Mouse (Mus musculus): Measurements from ENCODE around the gene Prdx2. TPM values are rescaled to one million over a fixed set of nuclear protein-coding genes. Genes with fewer than 3 reads are reported as not detected.

Gene Prdx2
- polyA plus RNA-seq (2017; shearing (Covaris generic)) = 266 TPM

DNA sequence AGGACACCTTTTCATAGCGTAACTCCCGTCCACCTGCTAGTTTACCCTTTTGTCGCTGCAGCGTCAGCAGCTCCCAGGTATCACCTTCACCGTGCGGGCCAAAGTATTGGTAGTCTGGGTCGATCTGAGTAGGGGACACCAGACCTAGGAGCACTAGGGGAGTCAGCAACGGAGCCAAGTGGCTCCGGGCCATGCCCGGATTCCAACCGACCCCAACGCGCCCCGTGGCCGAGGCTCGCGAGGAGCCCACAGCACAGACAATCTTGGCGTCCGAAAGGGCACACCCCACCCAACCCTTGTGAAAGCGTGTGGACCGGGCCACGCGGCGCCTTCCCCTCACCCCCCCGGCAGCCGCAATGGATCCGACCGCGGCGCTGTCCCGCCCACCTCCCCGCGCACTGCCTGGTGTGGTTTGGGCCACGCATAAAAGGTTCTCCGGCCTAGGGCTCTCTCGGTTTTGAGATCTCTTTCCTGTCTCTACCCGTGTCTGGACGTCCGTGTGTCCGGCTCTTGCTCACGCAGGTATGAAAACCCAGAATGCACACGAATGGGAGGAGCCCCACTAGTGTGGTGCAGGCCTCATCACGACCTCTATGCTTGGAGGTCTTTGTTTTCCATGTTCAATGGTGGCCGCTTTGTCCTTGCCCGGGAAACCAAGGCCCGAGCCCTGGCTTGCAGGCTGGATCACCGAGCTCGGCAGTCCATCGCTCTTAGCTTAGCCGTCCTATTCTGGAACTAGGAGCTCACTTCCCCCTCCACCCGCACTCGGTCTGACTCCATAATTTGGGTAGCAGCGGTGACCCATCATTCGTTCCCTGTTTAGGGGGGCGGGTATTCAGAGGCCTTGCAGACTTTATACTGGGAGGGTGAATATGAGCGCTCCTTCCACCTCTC, at the start of gene Prdx2, which contains the start of the genes Gm49661 and Rnaseh2a:
Prdx2 (plus strand) TSS at position 347 of the 894 bp plus-strand sequence.
Gm49661 (minus strand) TSS at position 193 of the 894 bp plus-strand sequence.
Rnaseh2a (minus strand) TSS at position 527 of the 894 bp plus-strand sequence.

DNA sequence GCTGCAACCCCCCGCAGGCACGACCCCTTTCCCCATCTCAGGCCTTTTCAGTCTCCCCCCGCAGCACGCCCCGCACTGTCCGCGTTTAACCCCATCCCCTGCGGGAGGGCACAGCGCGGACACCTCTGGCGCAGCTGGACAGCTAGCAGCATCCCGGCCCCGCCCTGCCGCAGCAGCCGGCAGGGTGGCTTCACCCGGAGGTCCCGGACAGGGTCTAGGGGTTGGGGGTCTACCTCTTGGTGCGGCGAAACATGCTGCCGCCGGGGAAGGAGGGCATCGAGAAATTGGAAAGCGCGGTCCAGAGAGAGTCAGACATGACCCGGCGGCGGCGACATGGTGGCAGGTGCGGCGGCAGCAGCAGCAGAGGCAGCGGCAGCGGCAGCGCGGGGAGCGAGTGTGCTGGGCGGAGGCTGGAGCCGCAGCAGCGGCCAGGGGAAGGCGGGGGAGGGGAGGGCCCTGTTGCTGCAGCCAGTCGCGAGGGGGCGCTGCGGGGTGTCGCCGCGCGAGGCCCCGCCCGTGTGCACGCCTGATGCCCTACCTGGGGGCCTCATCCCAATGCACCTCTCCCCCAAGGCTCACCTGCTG, 32.3 kb upstream of the Prdx2 start, which contains the start of gene Mast1:
Mast1 (minus strand) TSS at position 398 of the 585 bp plus-strand sequence.

DNA sequence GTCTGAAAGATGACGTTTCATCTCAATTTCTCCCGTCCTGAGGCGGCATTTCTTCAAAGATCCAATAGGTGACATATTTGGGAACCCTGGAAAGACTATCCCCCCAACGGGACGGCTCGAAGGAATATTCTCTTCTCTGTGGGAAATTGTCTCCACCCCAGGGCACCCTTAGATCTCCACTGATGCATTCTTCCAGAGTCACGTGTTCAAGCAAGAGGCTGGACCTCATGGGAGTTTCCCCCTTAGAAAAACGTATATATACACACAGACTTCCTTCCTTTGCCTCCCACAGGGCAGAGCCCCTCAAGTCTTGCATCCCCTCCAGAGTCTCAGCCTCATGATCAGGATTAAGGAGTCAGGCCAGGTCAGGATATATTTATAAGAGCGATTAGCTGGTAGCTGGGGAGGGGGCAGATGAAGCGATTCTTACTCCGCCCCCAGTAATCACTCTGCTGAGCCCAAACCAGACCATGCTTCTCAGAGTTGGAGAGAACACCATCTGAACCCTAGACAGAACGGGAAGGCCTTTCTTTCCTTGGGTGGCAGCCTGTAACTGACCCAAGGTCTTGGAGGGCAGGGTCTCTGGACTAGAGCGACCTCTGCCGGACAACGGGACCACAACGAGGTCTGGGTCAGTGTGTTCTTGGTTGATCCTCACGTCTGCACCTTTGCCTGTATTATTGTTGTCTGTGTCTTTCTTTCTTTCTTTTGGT, 22.7 kb upstream of the Prdx2 start, which contains the start of gene Rtbdn:
Rtbdn (plus strand) TSS at position 464 of the 713 bp plus-strand sequence.

DNA sequence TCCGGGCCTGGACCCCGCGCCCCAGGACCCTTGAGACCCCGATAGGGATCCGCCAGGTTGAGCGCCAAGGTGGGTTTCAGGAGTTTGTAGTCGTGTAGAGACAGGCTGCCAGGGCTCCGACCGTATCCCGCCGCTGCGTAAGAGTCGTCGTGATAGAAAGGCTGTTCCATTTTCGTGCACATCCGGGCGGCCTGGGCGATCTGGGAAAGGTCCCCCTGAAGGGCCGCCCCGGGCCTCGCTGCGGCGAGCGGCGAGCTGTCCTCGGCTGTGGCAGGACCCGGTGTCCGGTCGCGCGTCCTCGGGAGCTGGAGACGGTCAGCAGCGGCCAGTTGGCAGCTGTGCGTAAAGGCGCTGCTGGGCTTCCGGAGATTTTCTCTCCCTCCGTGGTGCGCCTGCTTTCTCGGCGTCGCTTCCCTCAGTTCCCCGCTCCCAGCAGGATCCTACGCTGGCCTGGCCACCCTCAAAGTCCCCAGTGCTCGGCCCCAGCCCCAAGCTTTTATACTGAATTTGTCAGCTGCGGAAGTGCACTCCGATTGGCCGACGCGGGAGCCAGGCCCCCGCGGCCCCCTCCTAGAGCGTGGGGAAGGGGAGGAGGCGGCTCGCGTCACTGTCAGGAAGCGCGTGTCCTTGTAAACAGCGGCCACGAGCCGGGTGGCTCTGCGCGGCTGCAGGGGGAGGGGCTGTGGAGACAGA, 9.0 kb downstream of the Prdx2 start, which contains the start of gene Junb:
Junb (minus strand) TSS at position 471 of the 693 bp plus-strand sequence.

DNA sequence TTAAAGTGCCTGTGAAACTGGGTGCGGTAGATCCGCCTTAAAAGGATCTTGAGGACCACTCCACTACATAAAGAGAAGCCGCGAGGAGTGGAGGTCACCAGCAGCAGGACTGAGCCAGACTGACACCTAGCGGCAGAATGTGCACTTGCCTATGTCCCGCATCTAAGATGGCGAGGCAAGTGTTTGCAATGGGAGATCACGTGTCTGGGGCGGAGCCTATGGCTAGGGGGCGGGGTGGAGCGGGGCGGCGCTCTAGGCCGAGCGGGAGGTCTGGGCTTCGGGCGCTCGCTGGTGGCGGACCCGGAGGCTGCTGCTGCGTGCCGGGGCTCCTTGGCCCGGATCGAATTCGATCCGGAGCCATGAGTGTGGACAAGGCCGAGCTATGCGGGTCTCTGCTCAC, 21.0 kb downstream of the Prdx2 start, which contains the start of gene Hook2:
Hook2 (plus strand) TSS at position 255 of the 400 bp plus-strand sequence.

DNA sequence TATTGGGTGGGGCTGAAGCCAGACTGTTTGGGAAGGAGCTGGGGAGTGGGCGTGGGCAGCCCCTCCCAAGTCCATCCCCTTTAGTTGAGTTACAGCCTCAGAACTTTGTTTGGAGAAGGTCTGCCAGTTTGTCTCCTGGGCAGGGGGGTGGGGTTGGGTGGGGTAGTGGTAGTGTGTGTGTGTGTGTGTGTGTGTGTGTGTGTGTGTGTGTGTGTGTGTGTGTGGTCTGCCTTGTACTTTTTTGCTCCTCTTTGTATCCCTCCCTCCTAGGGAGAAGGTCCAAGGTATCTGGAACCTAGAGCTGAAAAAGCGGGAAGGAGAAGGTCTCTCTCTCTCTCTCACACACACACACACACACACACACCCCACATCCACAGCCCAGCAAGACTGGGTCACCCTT, 45.0 kb downstream of the Prdx2 start, which contains the start of gene Best2:
Best2 (minus strand) TSS at position 101 of the 400 bp plus-strand sequence.

Other genes starting within 250 kb of the Prdx2 start
- gene G430095P16Rik, start 246.6 kb upstream of the Prdx2 start, polyA plus RNA-seq (2017; shearing (Covaris generic)) = 23.0 TPM
- 3.0 TPM for gene Nfix, start 169.2 kb upstream of the Prdx2 start, polyA plus RNA-seq (2017; shearing (Covaris generic))
- gene Dand5, start 146.8 kb upstream of the Prdx2 start, polyA plus RNA-seq (2017; shearing (Covaris generic)) = 6.8 TPM
- 27.8 TPM for gene Gadd45gip1, start 138.1 kb upstream of the Prdx2 start, polyA plus RNA-seq (2017; shearing (Covaris generic))
- gene Rad23a, start 128.9 kb upstream of the Prdx2 start, polyA plus RNA-seq (2017; shearing (Covaris generic)) = 189 TPM
- gene Calr, start 122.7 kb upstream of the Prdx2 start, polyA plus RNA-seq (2017; shearing (Covaris generic)) = 587 TPM
- 97.7 TPM for gene Farsa, start 112.6 kb upstream of the Prdx2 start, polyA plus RNA-seq (2017; shearing (Covaris generic))
- gene Syce2, start 97.5 kb upstream of the Prdx2 start, polyA plus RNA-seq (2017; shearing (Covaris generic)) = 7.7 TPM
- 39.4 TPM for gene Gcdh, start 75.7 kb upstream of the Prdx2 start, polyA plus RNA-seq (2017; shearing (Covaris generic))
- 1.1 TPM for gene Klf1, start 67.7 kb upstream of the Prdx2 start, polyA plus RNA-seq (2017; shearing (Covaris generic))
- 18.9 TPM for gene Dnase2a, start 61.0 kb upstream of the Prdx2 start, polyA plus RNA-seq (2017; shearing (Covaris generic))
- gene Mast1, start 32.2 kb upstream of the Prdx2 start, polyA plus RNA-seq (2017; shearing (Covaris generic)) = 1.1 TPM
- 0.31 TPM for gene Rtbdn, start 22.6 kb upstream of the Prdx2 start, polyA plus RNA-seq (2017; shearing (Covaris generic))
- gene Gm49661, start 154 bp upstream of the Prdx2 start, polyA plus RNA-seq (2017; shearing (Covaris generic)) = not detected
- 105 TPM for gene Rnaseh2a, start 180 bp downstream of the Prdx2 start, polyA plus RNA-seq (2017; shearing (Covaris generic))
- gene Junb, start 9.1 kb downstream of the Prdx2 start, polyA plus RNA-seq (2017; shearing (Covaris generic)) = 481 TPM
- 7.8 TPM for gene Hook2, start 21.0 kb downstream of the Prdx2 start, polyA plus RNA-seq (2017; shearing (Covaris generic))
- not detected for gene Best2, start 44.9 kb downstream of the Prdx2 start, polyA plus RNA-seq (2017; shearing (Covaris generic))
- gene Asna1, start 55.7 kb downstream of the Prdx2 start, polyA plus RNA-seq (2017; shearing (Covaris generic)) = 53.5 TPM
- 200 TPM for gene Trir, start 57.2 kb downstream of the Prdx2 start, polyA plus RNA-seq (2017; shearing (Covaris generic))
- 45.8 TPM for gene Tnpo2, start 67.3 kb downstream of the Prdx2 start, polyA plus RNA-seq (2017; shearing (Covaris generic))
- 8.0 TPM for gene Fbxw9, start 90.5 kb downstream of the Prdx2 start, polyA plus RNA-seq (2017; shearing (Covaris generic))
- 1.9 TPM for gene Gm5741, start 98.4 kb downstream of the Prdx2 start, polyA plus RNA-seq (2017; shearing (Covaris generic))
- gene Dhps, start 102.2 kb downstream of the Prdx2 start, polyA plus RNA-seq (2017; shearing (Covaris generic)) = 78.8 TPM
- gene Wdr83os, start 111.2 kb downstream of the Prdx2 start, polyA plus RNA-seq (2017; shearing (Covaris generic)) = 185 TPM
- 41.4 TPM for gene Wdr83, start 111.7 kb downstream of the Prdx2 start, polyA plus RNA-seq (2017; shearing (Covaris generic))
- 184 TPM for gene Man2b1, start 113.7 kb downstream of the Prdx2 start, polyA plus RNA-seq (2017; shearing (Covaris generic))
- gene Zfp791, start 153.5 kb downstream of the Prdx2 start, polyA plus RNA-seq (2017; shearing (Covaris generic)) = not detected
- gene Cks1brt, start 182.3 kb downstream of the Prdx2 start, polyA plus RNA-seq (2017; shearing (Covaris generic)) = not detected